Mouse (Mus musculus) heart, embryonic 15.5 days (tissue): ENCODE measurements around the gene Gm5244. TPM values are rescaled to one million over a fixed set of nuclear protein-coding genes. Genes with fewer than 3 reads are reported as not detected.

Experiments used
- ATAC-seq: fragments of 200-750 bp; cut with Nextera tagmentation; replicated peaks from 2 replicates; pipeline ENCODE4 v1.8.0; 2017; ENCODE audit warnings: low read depth, moderate TSS enrichment; ENCODE audit not compliant: insufficient number of reproducible peaks, insufficient read depth, low FRiP score
- H3K27ac ChIP-seq: fragments of 300-500 bp; sonication (generic); 2 replicates; pipeline ENCODE4 v1.5.1; 2015; ENCODE audit warnings: mild to moderate bottlenecking, inconsistent platforms
- H3K27me3 ChIP-seq: fragments of 300-500 bp; sonication (generic); 2 replicates; pipeline ENCODE4 v1.6.1; 2015; ENCODE audit warnings: inconsistent platforms
- H3K36me3 ChIP-seq: fragments of 300-500 bp; sonication (generic); 2 replicates; pipeline ENCODE4 v1.6.1; 2015; ENCODE audit warnings: mild to moderate bottlenecking, inconsistent platforms
- H3K4me1 ChIP-seq: fragments of 300-500 bp; sonication (generic); replicated peaks from 2 replicates; pipeline ENCODE4 v1.6.1; 2015; ENCODE audit warnings: inconsistent platforms
- H3K4me2 ChIP-seq: fragments of 300-500 bp; sonication (generic); 2 replicates; pipeline ENCODE4 v1.6.1; 2015; ENCODE audit warnings: inconsistent platforms, mild to moderate bottlenecking, moderate library complexity
- H3K4me3 ChIP-seq: fragments of 300-500 bp; sonication (generic); 2 replicates; pipeline ENCODE4 v1.5.1; 2015; ENCODE audit warnings: mild to moderate bottlenecking, inconsistent platforms
- H3K9ac ChIP-seq: fragments of 300-500 bp; sonication (generic); 2 replicates; pipeline ENCODE4 v1.6.1; 2015; ENCODE audit warnings: mild to moderate bottlenecking, inconsistent platforms
- H3K9me3 ChIP-seq: fragments of 300-500 bp; sonication (generic); replicated peaks from 2 replicates; pipeline ENCODE4 v1.6.1; 2016; ENCODE audit warnings: inconsistent platforms
- WGBS: fragments of 180-500 bp; shearing (Covaris S2); methylation state at CpG from one replicate; pipeline ENCODE4 v1.1.7; 2015; ENCODE audit warnings: mixed read lengths; 5-methylcytosine and 5-hydroxymethylcytosine counted together
- polyA plus RNA-seq: library from polyadenylated mRNA; unstranded; fragments of >200 nt; fragmentation: Nextera tagmentation; extraction: Ambion mirVana; gene quantifications from 2 replicates; pipeline ENCODE4 v1.2.1, GENCODE M21; 2015

Gm5244 gene
- not detected in 2 replicates for polyA plus RNA-seq

- no peak for ATAC-seq
- H3K4me2 ChIP-seq, result no peak within 1 kb of the TSS
- H3K4me1 ChIP-seq, result no peaks in the 10 kb centered on the region
- H3K27me3 ChIP-seq, result no peaks in the 10 kb centered on the region
- no peak within 1 kb of the TSS for H3K4me3 ChIP-seq
- H3K9ac ChIP-seq, result no peak within 1 kb of the TSS
- H3K36me3 ChIP-seq, result no peaks in the 10 kb centered on the region
- no peaks in the 10 kb centered on the region for H3K9me3 ChIP-seq
- no peak within 1 kb of the TSS for H3K27ac ChIP-seq
Observed at GRCm38 (mm10) chr19:12846382-12846781, at the start of gene Gm5244. Gm5244 (plus strand) TSS chr19:12846682.

GRCm38 (mm10) chr19:12797071-12797470 lies 49.4 kb upstream of the Gm5244 start:
- WGBS, result 1% methylated on average over 7 of the region's 7 CpGs
- H3K9ac ChIP-seq, result peak overlapping the region; percentile 40
- no peaks in the 10 kb centered on the region for H3K9me3 ChIP-seq
- no peaks in the 10 kb centered on the region for H3K27me3 ChIP-seq
- peaks cover 3% of the 10 kb centered on the region; the same call in 1 of the 2 replicates for H3K4me1 ChIP-seq
- H3K36me3 ChIP-seq, result no peaks in the 10 kb centered on the region
- peak overlapping the region; percentile 99 for H3K4me3 ChIP-seq
- H3K4me2 ChIP-seq, result peak overlapping the region; percentile 87
- ATAC-seq, result no peak
- H3K27ac ChIP-seq, result peak overlapping the region; percentile 100

GRCm38 (mm10) chr19:12798404-12798803 lies 48.1 kb upstream of the Gm5244 start:
- Histone ChIP-seq H3K4me2 (no peak overlapping the region), H3K9me3 (no peaks in the 10 kb centered on the region), H3K36me3 (no peaks in the 10 kb centered on the region), H3K4me3 (no peak overlapping the region), H3K9ac (no peak overlapping the region), H3K27me3 (no peaks in the 10 kb centered on the region), H3K4me1 (no peaks in the 10 kb centered on the region), H3K27ac (no peak overlapping the region)
- 66% methylated on average over 4 of the region's 4 CpGs for WGBS
- ATAC-seq, result no peak

GRCm38 (mm10) chr19:12799081-12799480 lies 47.4 kb upstream of the Gm5244 start:
- Histone ChIP-seq H3K4me3 (no peak overlapping the region), H3K27ac (no peak overlapping the region), H3K27me3 (no peaks in the 10 kb centered on the region), H3K4me2 (no peak overlapping the region), H3K9me3 (no peaks in the 10 kb centered on the region), H3K36me3 (no peaks in the 10 kb centered on the region), H3K4me1 (no peaks in the 10 kb centered on the region), H3K9ac (no peak overlapping the region)
- ATAC-seq, result no peak
- WGBS, result 76% methylated on average over 3 of the region's 3 CpGs

- Histone ChIP-seq H3K4me3 (no peak overlapping the region), H3K36me3 (no peaks in the 10 kb centered on the region), H3K9me3 (no peaks in the 10 kb centered on the region), H3K27ac (no peak overlapping the region), H3K9ac (no peak overlapping the region), H3K27me3 (no peaks in the 10 kb centered on the region), H3K4me2 (no peak overlapping the region), H3K4me1 (no peaks in the 10 kb centered on the region)
- ATAC-seq, result no peak
- WGBS, result 57% methylated on average over 2 of the region's 2 CpGs
Observed at GRCm38 (mm10) chr19:12800621-12801020, 45.9 kb upstream of the Gm5244 start.

- Histone ChIP-seq H3K4me1 (no peaks in the 10 kb centered on the region), H3K4me3 (no peak overlapping the region), H3K27ac (no peak overlapping the region), H3K9ac (no peak overlapping the region), H3K9me3 (no peaks in the 10 kb centered on the region), H3K27me3 (no peaks in the 10 kb centered on the region), H3K36me3 (no peaks in the 10 kb centered on the region), H3K4me2 (no peak overlapping the region)
- 59% methylated on average over 3 of the region's 3 CpGs for WGBS
- ATAC-seq, result no peak
Observed at GRCm38 (mm10) chr19:12801046-12801445, 45.4 kb upstream of the Gm5244 start.

GRCm38 (mm10) chr19:12802830-12803229 lies 43.7 kb upstream of the Gm5244 start:
- WGBS, result 75% methylated on average over 3 of the region's 3 CpGs

GRCm38 (mm10) chr19:12804237-12804636 lies 42.2 kb upstream of the Gm5244 start:
- no peaks in the 10 kb centered on the region for H3K36me3 ChIP-seq
- H3K9ac ChIP-seq, result no peak overlapping the region
- H3K27ac ChIP-seq, result no peak overlapping the region
- H3K9me3 ChIP-seq, result no peaks in the 10 kb centered on the region
- WGBS, result 78% methylated on average over 1 of the region's 1 CpGs
- H3K4me1 ChIP-seq, result no peaks in the 10 kb centered on the region
- H3K4me3 ChIP-seq, result no peak overlapping the region
- H3K27me3 ChIP-seq, result no peaks in the 10 kb centered on the region
- no peak for ATAC-seq
- H3K4me2 ChIP-seq, result no peak overlapping the region

More at GRCm38 (mm10) chr19:12802830-12803229, 43.7 kb upstream of the Gm5244 start:
- Histone ChIP-seq H3K9ac (no peak overlapping the region), H3K27me3 (no peaks in the 10 kb centered on the region), H3K9me3 (no peaks in the 10 kb centered on the region), H3K27ac (no peak overlapping the region), H3K4me2 (no peak overlapping the region), H3K4me3 (no peak overlapping the region), H3K36me3 (no peaks in the 10 kb centered on the region), H3K4me1 (no peaks in the 10 kb centered on the region)
- ATAC-seq, result no peak

- no peak overlapping the region for H3K9ac ChIP-seq
- no peaks in the 10 kb centered on the region for H3K36me3 ChIP-seq
- no peak overlapping the region for H3K4me2 ChIP-seq
- ATAC-seq, result no peak
- no peaks in the 10 kb centered on the region for H3K9me3 ChIP-seq
- H3K4me3 ChIP-seq, result no peak overlapping the region
- WGBS, result 61% methylated on average over 3 of the region's 3 CpGs
- no peak overlapping the region for H3K27ac ChIP-seq
- no peaks in the 10 kb centered on the region for H3K27me3 ChIP-seq
- H3K4me1 ChIP-seq, result no peaks in the 10 kb centered on the region
Observed at GRCm38 (mm10) chr19:12805730-12806129, 40.8 kb upstream of the Gm5244 start.

GRCm38 (mm10) chr19:12806214-12806613 lies 40.3 kb upstream of the Gm5244 start:
- WGBS, result 67% methylated on average over 2 of the region's 2 CpGs
- H3K4me1 ChIP-seq, result no peaks in the 10 kb centered on the region
- ATAC-seq, result no peak
- H3K4me2 ChIP-seq, result no peak overlapping the region
- H3K4me3 ChIP-seq, result no peak overlapping the region
- no peak overlapping the region for H3K9ac ChIP-seq
- no peaks in the 10 kb centered on the region for H3K36me3 ChIP-seq
- no peaks in the 10 kb centered on the region for H3K9me3 ChIP-seq
- no peaks in the 10 kb centered on the region for H3K27me3 ChIP-seq
- H3K27ac ChIP-seq, result no peak overlapping the region

- 46% methylated on average over 1 of the region's 1 CpGs for WGBS
- Histone ChIP-seq H3K4me2 (no peak overlapping the region), H3K4me1 (no peaks in the 10 kb centered on the region), H3K9ac (no peak overlapping the region), H3K36me3 (no peaks in the 10 kb centered on the region), H3K9me3 (no peaks in the 10 kb centered on the region), H3K27ac (no peak overlapping the region), H3K27me3 (no peaks in the 10 kb centered on the region), H3K4me3 (no peak overlapping the region)
- no peak for ATAC-seq
Observed at GRCm38 (mm10) chr19:12812644-12813364, 33.7 kb upstream of the Gm5244 start.

GRCm38 (mm10) chr19:12813883-12814282 lies 32.6 kb upstream of the Gm5244 start:
- no peak overlapping the region for H3K9ac ChIP-seq
- H3K4me3 ChIP-seq, result no peak overlapping the region
- ATAC-seq, result no peak
- H3K36me3 ChIP-seq, result no peaks in the 10 kb centered on the region
- WGBS, result 66% methylated on average over 1 of the region's 1 CpGs
- no peak overlapping the region for H3K4me2 ChIP-seq
- H3K9me3 ChIP-seq, result no peaks in the 10 kb centered on the region
- H3K27me3 ChIP-seq, result no peaks in the 10 kb centered on the region
- H3K27ac ChIP-seq, result no peak overlapping the region
- H3K4me1 ChIP-seq, result no peaks in the 10 kb centered on the region
